Mouse (Mus musculus) heart, embryonic 12.5 days (tissue): ENCODE measurements around the gene Eps15. TPM values are rescaled to one million over a fixed set of nuclear protein-coding genes. Genes with fewer than 3 reads are reported as not detected.

Experiments
- ATAC-seq: fragments of 200-750 bp; cut with Nextera tagmentation; 2 replicates; pipeline ENCODE4 v1.8.0; 2017; ENCODE audit warnings: moderate TSS enrichment, moderate library complexity; ENCODE audit not compliant: insufficient number of reproducible peaks, low FRiP score
- H3K27ac ChIP-seq: fragments of 300-500 bp; sonication (generic); 2 replicates; pipeline ENCODE4 v1.5.1; 2016; ENCODE audit warnings: mild to moderate bottlenecking, moderate library complexity; ENCODE audit not compliant: poor library complexity, severe bottlenecking
- H3K27me3 ChIP-seq: fragments of 300-500 bp; sonication (generic); replicated peaks from 2 replicates; pipeline ENCODE4 v1.6.1; 2016; ENCODE audit warnings: mild to moderate bottlenecking, moderate library complexity
- H3K36me3 ChIP-seq: fragments of 300-500 bp; sonication (generic); 2 replicates; pipeline ENCODE4 v1.6.1; 2016; ENCODE audit warnings: mild to moderate bottlenecking, moderate library complexity
- H3K4me1 ChIP-seq: fragments of 300-500 bp; sonication (generic); replicated peaks from 2 replicates; pipeline ENCODE4 v1.6.1; 2016; ENCODE audit warnings: mild to moderate bottlenecking
- H3K4me2 ChIP-seq: fragments of 300-500 bp; sonication (generic); 2 replicates; pipeline ENCODE4 v1.6.1; 2016; ENCODE audit warnings: mild to moderate bottlenecking, moderate library complexity
- H3K4me3 ChIP-seq: fragments of 300-500 bp; sonication (generic); 2 replicates; pipeline ENCODE4 v1.5.1; 2016; ENCODE audit warnings: mild to moderate bottlenecking
- H3K9ac ChIP-seq: fragments of 300-500 bp; sonication (generic); 2 replicates; pipeline ENCODE4 v1.6.1; 2016; ENCODE audit warnings: mild to moderate bottlenecking, moderate library complexity
- H3K9me3 ChIP-seq: fragments of 300-500 bp; sonication (generic); replicated peaks from 2 replicates; pipeline ENCODE4 v1.6.1; 2016; ENCODE audit warnings: mild to moderate bottlenecking, moderate library complexity
- WGBS: fragments of 180-500 bp; shearing (Covaris S2); methylation state at CpG from one replicate; pipeline ENCODE4 v1.1.7; 2016; 5-methylcytosine and 5-hydroxymethylcytosine counted together
- polyA plus RNA-seq: library from polyadenylated mRNA; unstranded; fragments of >200 nt; fragmentation: Nextera tagmentation; extraction: Ambion mirVana; gene quantifications from 2 replicates; pipeline ENCODE4 v1.2.1, GENCODE M21; 2016

Eps15 gene
- polyA plus RNA-seq = 41.6 and 44.4 TPM in 2 replicates

- Histone ChIP-seq H3K4me3 (peak within 1 kb of the TSS; percentile 80), H3K4me2 (peak within 1 kb of the TSS; percentile 92), H3K9ac (peak within 1 kb of the TSS; percentile 93), H3K27me3 (no peaks in the 10 kb centered on the region), H3K9me3 (no peaks in the 10 kb centered on the region), H3K4me1 (peaks cover 17% of the 10 kb centered on the region), H3K36me3 (no peaks in the 10 kb centered on the region), H3K27ac (peak within 1 kb of the TSS; percentile 64)
- peak; percentile 97 for ATAC-seq
- WGBS = 3% methylated on average over 32 of the region's 44 CpGs
Measured at GRCm38 (mm10) chr4:109279689-109280458, at the start of gene Eps15. Eps15 (plus strand) TSS chr4:109280268.

GRCm38 (mm10) chr4:109234185-109234584 lies 45.9 kb upstream of the Eps15 start, which contains the start of gene Calr4:
Calr4 (plus strand) TSS chr4:109234485.
- WGBS = 76% methylated on average over 2 of the region's 2 CpGs

GRCm38 (mm10) chr4:109234806-109235350 lies 45.2 kb upstream of the Eps15 start:
- Histone ChIP-seq H3K9me3 (no peaks in the 10 kb centered on the region), H3K27ac (no peak overlapping the region), H3K4me2 (no peak overlapping the region), H3K4me3 (no peak overlapping the region), H3K27me3 (no peaks in the 10 kb centered on the region), H3K4me1 (peaks cover 6% of the 10 kb centered on the region; the same call in 1 of the 2 replicates), H3K9ac (no peak overlapping the region), H3K36me3 (no peaks in the 10 kb centered on the region)
- ATAC-seq = no peak
- WGBS = 68% methylated on average over 9 of the region's 9 CpGs

More at GRCm38 (mm10) chr4:109234185-109234584, 45.9 kb upstream of the Eps15 start, which contains the start of gene Calr4:
- no peak within 1 kb of the TSS for H3K9ac ChIP-seq
- no peak within 1 kb of the TSS for H3K4me3 ChIP-seq
- H3K27ac ChIP-seq = no peak within 1 kb of the TSS
- H3K36me3 ChIP-seq = no peaks in the 10 kb centered on the region
- no peak within 1 kb of the TSS for H3K4me2 ChIP-seq
- H3K4me1 ChIP-seq = peaks cover 6% of the 10 kb centered on the region; the same call in 1 of the 2 replicates
- H3K9me3 ChIP-seq = no peaks in the 10 kb centered on the region
- no peak for ATAC-seq
- H3K27me3 ChIP-seq = no peaks in the 10 kb centered on the region

- Histone ChIP-seq H3K4me2 (no peak overlapping the region), H3K9me3 (no peaks in the 10 kb centered on the region), H3K27me3 (no peaks in the 10 kb centered on the region), H3K9ac (no peak overlapping the region), H3K36me3 (no peaks in the 10 kb centered on the region), H3K4me1 (peaks cover 7% of the 10 kb centered on the region; the same call in 1 of the 2 replicates), H3K27ac (no peak overlapping the region), H3K4me3 (no peak overlapping the region)
- WGBS = 76% methylated on average over 7 of the region's 7 CpGs
- ATAC-seq = no peak
Measured at GRCm38 (mm10) chr4:109236186-109236879, 43.7 kb upstream of the Eps15 start.

- Histone ChIP-seq H3K27ac (no peak overlapping the region), H3K27me3 (no peaks in the 10 kb centered on the region), H3K36me3 (no peaks in the 10 kb centered on the region), H3K9me3 (no peaks in the 10 kb centered on the region), H3K9ac (no peak overlapping the region), H3K4me3 (no peak overlapping the region), H3K4me1 (peaks cover 15% of the 10 kb centered on the region; the same call in 1 of the 2 replicates), H3K4me2 (no peak overlapping the region)
- WGBS = 81% methylated on average over 24 of the region's 24 CpGs
- no peak for ATAC-seq
Measured at GRCm38 (mm10) chr4:109238428-109239268, 41.4 kb upstream of the Eps15 start.

DNA sequence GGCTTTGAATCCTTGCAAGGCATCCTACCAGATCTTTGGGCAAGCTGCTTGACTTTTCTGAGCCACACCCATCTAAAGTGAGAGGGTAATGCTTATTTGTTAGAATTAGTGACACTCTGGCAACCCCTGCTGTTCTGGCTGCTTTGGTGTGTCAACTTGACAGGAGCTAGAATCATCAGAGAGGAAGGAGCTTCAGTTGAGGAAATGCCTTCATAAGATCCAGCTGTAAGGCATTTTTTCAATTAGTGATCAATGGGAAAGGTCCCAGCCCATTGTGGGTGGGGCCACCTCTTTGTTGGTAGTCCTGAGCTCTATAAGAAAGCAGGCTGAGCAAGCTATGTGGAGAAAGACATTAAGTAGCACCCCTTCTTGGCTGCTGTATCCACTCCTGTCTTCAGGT lies 38.8 kb upstream of the Eps15 start:
- peaks cover 19% of the 10 kb centered on the region; the same call in 1 of the 2 replicates for H3K4me1 ChIP-seq
- H3K4me2 ChIP-seq = no peak overlapping the region
- H3K36me3 ChIP-seq = no peaks in the 10 kb centered on the region
- ATAC-seq = no peak
- no peak overlapping the region for H3K27ac ChIP-seq
- no peaks in the 10 kb centered on the region for H3K27me3 ChIP-seq
- H3K4me3 ChIP-seq = no peak overlapping the region
- H3K9me3 ChIP-seq = no peaks in the 10 kb centered on the region
- no peak overlapping the region for H3K9ac ChIP-seq

GRCm38 (mm10) chr4:109241934-109242333 lies 38.1 kb upstream of the Eps15 start:
- no peak overlapping the region for H3K9ac ChIP-seq
- WGBS = 56% methylated on average over 4 of the region's 4 CpGs
- ATAC-seq = no peak
- H3K36me3 ChIP-seq = no peaks in the 10 kb centered on the region
- H3K4me1 ChIP-seq = peaks cover 16% of the 10 kb centered on the region; the same call in 1 of the 2 replicates
- no peak overlapping the region for H3K4me2 ChIP-seq
- H3K27me3 ChIP-seq = no peaks in the 10 kb centered on the region
- no peaks in the 10 kb centered on the region for H3K9me3 ChIP-seq
- H3K27ac ChIP-seq = 0 out of 2 replicates have a peak overlapping the region, but pooled peaks have one; percentile 16
- no peak overlapping the region for H3K4me3 ChIP-seq

DNA sequence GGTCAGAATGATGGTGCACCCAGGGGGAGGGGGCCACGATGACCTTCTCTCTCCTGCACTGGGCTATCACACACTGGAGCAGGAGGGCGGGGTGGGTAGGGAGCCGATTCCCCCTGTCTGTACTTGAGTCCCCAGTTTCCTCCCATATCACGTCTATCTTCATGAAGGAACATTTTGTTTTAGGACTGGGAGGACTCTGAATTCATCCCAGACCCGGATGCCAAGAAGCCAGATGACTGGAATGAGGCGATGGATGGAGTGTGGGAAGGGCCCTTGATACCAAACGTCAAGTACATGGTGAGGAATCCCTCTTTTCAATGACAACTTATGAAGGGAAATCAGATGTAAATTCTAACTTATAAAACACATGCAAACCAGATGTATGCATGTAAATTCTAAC lies 35.6 kb upstream of the Eps15 start:
- Histone ChIP-seq H3K9me3 (no peaks in the 10 kb centered on the region), H3K27me3 (no peaks in the 10 kb centered on the region), H3K27ac (no peak overlapping the region), H3K4me3 (no peak overlapping the region), H3K36me3 (no peaks in the 10 kb centered on the region), H3K4me2 (no peak overlapping the region), H3K4me1 (peaks cover 13% of the 10 kb centered on the region; the same call in 1 of the 2 replicates), H3K9ac (no peak overlapping the region)
- ATAC-seq = no peak
- WGBS = 65% methylated on average over 7 of the region's 7 CpGs

- Histone ChIP-seq H3K4me1 (peaks cover 13% of the 10 kb centered on the region; the same call in 1 of the 2 replicates), H3K9me3 (no peaks in the 10 kb centered on the region), H3K27ac (no peak overlapping the region), H3K4me2 (no peak overlapping the region), H3K27me3 (no peaks in the 10 kb centered on the region), H3K36me3 (no peaks in the 10 kb centered on the region), H3K9ac (no peak overlapping the region), H3K4me3 (no peak overlapping the region)
- ATAC-seq = no peak
- 66% methylated on average over 6 of the region's 6 CpGs for WGBS
Measured at GRCm38 (mm10) chr4:109245016-109245620, 35.0 kb upstream of the Eps15 start.

GRCm38 (mm10) chr4:109251605-109252004 lies 28.5 kb upstream of the Eps15 start:
- Histone ChIP-seq H3K4me3 (no peak overlapping the region), H3K9me3 (no peaks in the 10 kb centered on the region), H3K4me2 (no peak overlapping the region), H3K4me1 (peaks cover 12% of the 10 kb centered on the region; the same call in 1 of the 2 replicates), H3K36me3 (no peaks in the 10 kb centered on the region), H3K27me3 (no peaks in the 10 kb centered on the region), H3K9ac (no peak overlapping the region), H3K27ac (no peak overlapping the region)
- ATAC-seq = no peak
- WGBS = 40% methylated on average over 3 of the region's 3 CpGs
